Mouse (Mus musculus): ENCODE measurements around the gene Rbm45. TPM values are rescaled to one million over a fixed set of nuclear protein-coding genes. Genes with fewer than 3 reads are reported as not detected.

Rbm45 gene
- polyA plus RNA-seq (2012): 17.1 and 25.4 TPM in 2 replicates

- TF ChIP-seq GATA1 (IDR thresholded peaks at IDR 0.05; ENCODE audit: low read length): no peak
These were observed at the start of gene Rbm45 for GRCm38 (mm10) chr2:76369821-76370655. Gene Rbm45, plus strand, starts transcription at chr2:76369984.

GRCm38 (mm10) chr2:76320336-76320735 lies 49.4 kb upstream of the Rbm45 start:
- TF ChIP-seq GATA1 (IDR thresholded peaks at IDR 0.05; ENCODE audit: low read length): peak; percentile 64

- no peak for TF ChIP-seq GATA1 (IDR thresholded peaks at IDR 0.05; ENCODE audit: low read length)
These were observed 46.5 kb upstream of the Rbm45 start for GRCm38 (mm10) chr2:76323185-76323875.

- no peak for TF ChIP-seq GATA1 (IDR thresholded peaks at IDR 0.05; ENCODE audit: low read length)
These were observed 45.3 kb upstream of the Rbm45 start for GRCm38 (mm10) chr2:76324463-76324862.

GRCm38 (mm10) chr2:76326161-76326560 lies 43.6 kb upstream of the Rbm45 start:
- no peak for TF ChIP-seq GATA1 (IDR thresholded peaks at IDR 0.05; ENCODE audit: low read length)

GRCm38 (mm10) chr2:76330081-76330480 lies 39.7 kb upstream of the Rbm45 start:
- TF ChIP-seq GATA1 (IDR thresholded peaks at IDR 0.05; ENCODE audit: low read length): no peak

- no peak for TF ChIP-seq GATA1 (IDR thresholded peaks at IDR 0.05; ENCODE audit: low read length)
These were observed 37.5 kb upstream of the Rbm45 start for GRCm38 (mm10) chr2:76332161-76332805.

GRCm38 (mm10) chr2:76334596-76334995 lies 35.2 kb upstream of the Rbm45 start:
- no peak for TF ChIP-seq GATA1 (IDR thresholded peaks at IDR 0.05; ENCODE audit: low read length)

- TF ChIP-seq GATA1 (IDR thresholded peaks at IDR 0.05; ENCODE audit: low read length): no peak
These were observed 31.3 kb upstream of the Rbm45 start, which contains the start of gene Pde11a for GRCm38 (mm10) chr2:76338215-76339156. Gene Pde11a, minus strand, starts transcription at chr2:76338774.

GRCm38 (mm10) chr2:76342146-76342545 lies 27.6 kb upstream of the Rbm45 start:
- no peak for TF ChIP-seq GATA1 (IDR thresholded peaks at IDR 0.05; ENCODE audit: low read length)

GRCm38 (mm10) chr2:76347839-76348238 lies 21.9 kb upstream of the Rbm45 start:
- no peak for TF ChIP-seq GATA1 (IDR thresholded peaks at IDR 0.05; ENCODE audit: low read length)

GRCm38 (mm10) chr2:76360226-76360625 lies 9.6 kb upstream of the Rbm45 start, which contains the start of gene Cyct:
Gene Cyct, minus strand, starts transcription at chr2:76360450.
- TF ChIP-seq GATA1 (IDR thresholded peaks at IDR 0.05; ENCODE audit: low read length): no peak

- TF ChIP-seq GATA1 (IDR thresholded peaks at IDR 0.05; ENCODE audit: low read length): no peak
These were observed 7.7 kb upstream of the Rbm45 start for GRCm38 (mm10) chr2:76362111-76362510.

GRCm38 (mm10) chr2:76365811-76366210 lies 4.0 kb upstream of the Rbm45 start:
- TF ChIP-seq GATA1 (IDR thresholded peaks at IDR 0.05; ENCODE audit: low read length): no peak
